Mouse (Mus musculus) MEL (cell line): Measurements from ENCODE around the gene Cacna1i.

ENCODE experiments used
- CTCF ChIP-seq, 3 experiments: IDR thresholded peaks in 2 of 3; conservative IDR thresholded peaks in 1 of 3; 2 replicates each; pipeline ENCODE4 v1.5.1; 2011 to 2012; ENCODE audit warnings: low read length in 3 of 3, low read depth in 2 of 3, mild to moderate bottlenecking in 2 of 3, improper control_type of control experiment in 1 of 3, inconsistent platforms in 1 of 3, mixed read lengths in 1 of 3, moderate library complexity in 1 of 3; ENCODE audit not compliant: control insufficient read depth in 1 of 3, insufficient read depth in 1 of 3, poor library complexity in 1 of 3, severe bottlenecking in 1 of 3
- ELF1 ChIP-seq: IDR thresholded peaks from 2 replicates; pipeline ENCODE4 v1.6.1; 2014; ENCODE audit warnings: low read depth, mild to moderate bottlenecking, inconsistent platforms, low read length, improper control_type of control experiment, moderate library complexity
- EP300 ChIP-seq, 2 experiments: IDR thresholded peaks; 2 replicates each; pipeline ENCODE4 v1.6.1; 2011; ENCODE audit warnings: improper control_type of control experiment in 2 of 2, low read length in 2 of 2, low read depth in 1 of 2, mild to moderate bottlenecking in 1 of 2
- ETS1 ChIP-seq: IDR thresholded peaks from 2 replicates; pipeline ENCODE4 v1.6.1; 2012; ENCODE audit warnings: low read depth, mild to moderate bottlenecking, inconsistent platforms, low read length, improper control_type of control experiment, moderate library complexity
- MAX ChIP-seq: IDR thresholded peaks from 2 replicates; pipeline ENCODE4 v1.6.1; 2011; ENCODE audit warnings: low read length, improper control_type of control experiment
- MEF2A ChIP-seq: IDR thresholded peaks from 2 replicates; pipeline ENCODE4 v1.6.1; 2014; ENCODE audit warnings: low read depth, mild to moderate bottlenecking, inconsistent platforms, low read length, improper control_type of control experiment; ENCODE audit not compliant: poor library complexity, insufficient replicate concordance, severe bottlenecking; ENCODE audit errors: extremely low read depth
- POLR2A ChIP-seq, 2 experiments: IDR thresholded peaks; 2 replicates each; pipeline ENCODE4 v1.6.1; 2011 to 2012; ENCODE audit warnings: low read length in 2 of 2, mild to moderate bottlenecking in 2 of 2, control low read depth in 1 of 2, improper control_type of control experiment in 1 of 2, low read depth in 1 of 2, moderate library complexity in 1 of 2; ENCODE audit not compliant: control insufficient read depth in 1 of 2, insufficient read depth in 1 of 2, poor library complexity in 1 of 2
- TBP ChIP-seq: IDR thresholded peaks from 2 replicates; pipeline ENCODE4 v1.8.0; 2011; ENCODE audit warnings: low read depth, low read length, improper control_type of control experiment
- USF1 ChIP-seq: IDR thresholded peaks from 2 replicates; pipeline ENCODE4 v1.6.1; 2014; ENCODE audit warnings: low read depth, mild to moderate bottlenecking, inconsistent platforms, low read length, improper control_type of control experiment, moderate library complexity
- ZC3H11A ChIP-seq: IDR thresholded peaks from 2 replicates; pipeline ENCODE4 v1.6.1; 2012; ENCODE audit warnings: low read depth, mild to moderate bottlenecking, inconsistent platforms, low read length, improper control_type of control experiment
- ZMIZ1 ChIP-seq: IDR thresholded peaks from 2 replicates; pipeline ENCODE4 v1.6.1; 2012; ENCODE audit warnings: low read depth, mild to moderate bottlenecking, inconsistent platforms, low read length, improper control_type of control experiment, moderate library complexity
- ZNF384 ChIP-seq: IDR thresholded peaks from 2 replicates; pipeline ENCODE4 v1.6.1; 2012; ENCODE audit warnings: low read depth, mild to moderate bottlenecking, inconsistent platforms, low read length, improper control_type of control experiment

DNA sequence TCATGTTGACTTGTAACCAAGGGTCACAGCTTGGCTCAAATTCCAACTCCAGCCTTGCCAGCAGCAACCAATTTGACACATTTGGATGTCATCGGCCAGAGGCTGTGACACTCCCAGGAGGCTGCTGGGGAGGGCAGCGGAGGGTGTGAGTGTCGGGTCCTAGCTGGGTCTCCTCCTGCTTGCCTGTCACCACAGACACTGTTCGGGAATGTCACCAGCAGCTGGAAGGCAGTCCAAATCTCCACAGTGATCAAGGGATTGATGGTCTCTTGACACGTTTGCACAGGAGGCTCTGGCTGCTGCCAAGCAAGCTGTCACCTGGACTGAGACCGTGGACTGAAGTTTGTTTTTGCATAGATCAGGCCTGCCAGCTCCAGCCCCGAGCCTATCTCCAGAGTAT, 123.6 kb downstream of the Cacna1i start:
- TF ChIP-seq POLR2A (IDR thresholded peaks at IDR 0.05; ENCODE audit: control insufficient read depth in 1 of 2, insufficient read depth in 1 of 2, low read depth in 1 of 2, low read length in 2 of 2, poor library complexity in 1 of 2) (no peak), CTCF (IDR thresholded peaks at IDR 0.05 in 2 of 3, conservative IDR thresholded peaks at IDR 0.05 in 1 of 3; ENCODE audit: control insufficient read depth in 1 of 3, insufficient read depth in 1 of 3, low read depth in 2 of 3, low read length in 3 of 3, poor library complexity in 1 of 3, severe bottlenecking in 1 of 3) (no peak), MAX (no peak), USF1 (no peak), ZNF384 (no peak), TBP (no peak), EP300 (IDR thresholded peaks at IDR 0.05; ENCODE audit: low read depth in 1 of 2, low read length in 2 of 2) (no peak), MEF2A (no peak), ELF1 (no peak), ETS1 (no peak), ZMIZ1 (no peak), ZC3H11A (no peak)
